Mouse (Mus musculus) mesoderm, embryonic 11.5 days (tissue): Measurements from ENCODE around the gene Pa2g4.
"Not testable (repeated sequence)": the region's sequence is repeated elsewhere in the genome, so short reads cannot be mapped to it uniquely, and the experiment has no call there.

Experiments used
- DNase-seq: peaks from one replicate; pipeline ENCODE4 v3.0.0-alpha.2; 2012; ENCODE audit warnings: low read depth, low spot score

Pa2g4 gene

GRCm38 (mm10) chr10:128579298-128579697 is 13.5 kb upstream of the Pa2g4 start:
- no peak for DNase-seq

GRCm38 (mm10) chr10:128578330-128578729 is 12.5 kb upstream of the Pa2g4 start:
- DNase-seq, result no peak

GRCm38 (mm10) chr10:128575063-128575462 is 9.3 kb upstream of the Pa2g4 start:
- DNase-seq, result no peak

- peak; percentile 24 for DNase-seq
Measured at GRCm38 (mm10) chr10:128565206-128565787, 490 bp downstream of the Pa2g4 start.

- DNase-seq, result no peak
Measured at GRCm38 (mm10) chr10:128563544-128563943, 2.2 kb downstream of the Pa2g4 start.

GRCm38 (mm10) chr10:128556963-128557362 is 8.8 kb downstream of the Pa2g4 start:
- no peak for DNase-seq

- DNase-seq, result no peak
Measured at GRCm38 (mm10) chr10:128556286-128556685, 9.5 kb downstream of the Pa2g4 start.

- not testable (repeated sequence) for DNase-seq
Measured at GRCm38 (mm10) chr10:128555567-128555966, 10.2 kb downstream of the Pa2g4 start.

GRCm38 (mm10) chr10:128550144-128550823 is 15.5 kb downstream of the Pa2g4 start:
- not testable (repeated sequence) for DNase-seq

- DNase-seq, result not testable (repeated sequence)
Measured at GRCm38 (mm10) chr10:128549682-128550057, 16.1 kb downstream of the Pa2g4 start.

GRCm38 (mm10) chr10:128548947-128549681 is 16.7 kb downstream of the Pa2g4 start, which contains the start of gene Rpl41:
Gene Rpl41 (minus strand): TSS chr10:128549305.
- DNase-seq, result peak; percentile 95

GRCm38 (mm10) chr10:128548051-128548791 is 17.6 kb downstream of the Pa2g4 start:
- DNase-seq, result not testable (repeated sequence)

- DNase-seq, result peak; percentile 97
Measured at GRCm38 (mm10) chr10:128547361-128548032, 18.3 kb downstream of the Pa2g4 start, which contains the start of gene Zc3h10. Gene Zc3h10 (minus strand): TSS chr10:128547774.

GRCm38 (mm10) chr10:128546787-128547186 is 19.0 kb downstream of the Pa2g4 start:
- no peak for DNase-seq

- peak; percentile 79 for DNase-seq
Measured at GRCm38 (mm10) chr10:128546361-128546760, 19.4 kb downstream of the Pa2g4 start.

- no peak for DNase-seq
Measured at GRCm38 (mm10) chr10:128545570-128545898, 20.3 kb downstream of the Pa2g4 start.

- no peak for DNase-seq
Measured at GRCm38 (mm10) chr10:128544674-128545569, 20.9 kb downstream of the Pa2g4 start.

GRCm38 (mm10) chr10:128544151-128544657 is 21.6 kb downstream of the Pa2g4 start:
- no peak for DNase-seq

GRCm38 (mm10) chr10:128543100-128543499 is 22.7 kb downstream of the Pa2g4 start:
- no peak for DNase-seq

- DNase-seq, result no peak
Measured at GRCm38 (mm10) chr10:128538340-128538870, 27.4 kb downstream of the Pa2g4 start.
